Mouse (Mus musculus) kidney, adult 2 months (tissue): Measurements from ENCODE around the gene Atp8b3.

Source experiments
- CTCF ChIP-seq: fragments of 200-500 bp; conservative IDR thresholded peaks from 2 replicates; pipeline ENCODE4 v1.5.1; 2011; ENCODE audit warnings: low read depth, mild to moderate bottlenecking, control low read depth, low read length, moderate library complexity, mixed read lengths; ENCODE audit not compliant: insufficient read depth, insufficient read length
- POLR2A ChIP-seq: fragments of 200-500 bp; IDR thresholded peaks from one replicate; pipeline ENCODE4 v1.6.1; 2011; ENCODE audit warnings: low read depth, low read length, control low read depth

DNA sequence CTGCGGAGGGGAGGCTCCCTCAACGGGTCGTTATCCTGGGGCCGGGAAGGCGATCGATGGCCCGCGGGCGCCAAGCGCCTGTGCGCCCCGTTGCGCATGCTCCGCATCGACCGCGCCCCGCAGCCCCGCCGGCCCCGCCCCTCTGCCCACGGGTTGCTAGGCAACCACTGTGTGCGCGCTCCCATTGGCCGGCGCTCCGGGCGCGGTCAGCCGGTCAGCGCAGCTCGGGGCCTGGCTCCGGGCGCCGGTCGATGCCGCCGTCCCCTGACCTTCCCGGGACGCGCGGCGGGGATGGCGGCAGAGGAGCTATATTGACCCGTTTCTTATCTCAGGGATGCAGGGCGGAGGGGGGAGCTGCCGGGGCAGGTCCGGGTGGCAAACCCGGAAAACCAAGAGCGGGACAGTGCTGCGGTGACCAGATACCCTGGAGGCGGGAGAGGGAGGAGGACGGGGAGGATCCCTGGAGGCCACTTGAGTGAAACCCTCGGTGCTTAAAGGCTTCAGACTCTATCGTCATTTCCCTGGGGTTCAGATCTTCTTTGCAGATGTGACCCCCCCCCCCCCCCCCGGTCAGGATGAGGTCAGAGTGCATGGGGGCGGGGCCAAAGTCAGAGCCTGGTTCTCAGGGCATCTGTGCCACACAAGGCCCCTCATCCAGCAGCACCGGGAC lies 63.5 kb downstream of the Atp8b3 start:
- no peak for TF ChIP-seq POLR2A
- TF ChIP-seq CTCF = no peak
